Mouse (Mus musculus): ENCODE results near the gene 2610318N02Rik.

GRCm38 (mm10) chr16:17085636-17086035 is 39.3 kb downstream of the 2610318N02Rik start:
- no peak for TF ChIP-seq CTCF (IDR thresholded peaks at IDR 0.05; ENCODE audit: low read depth)
- TF ChIP-seq EP300 (IDR thresholded peaks at IDR 0.05; ENCODE audit: low read depth) = no peak

Measured in liver, embryonic 14.5 days (tissue).